Mouse (Mus musculus) right cerebral cortex, postnatal 4 days (tissue): ENCODE data around the gene B4galnt3.

Experiments used
- DNase-seq: peaks from one replicate; pipeline ENCODE4 v3.0.0-alpha.2; 2022

B4galnt3 gene

DNA sequence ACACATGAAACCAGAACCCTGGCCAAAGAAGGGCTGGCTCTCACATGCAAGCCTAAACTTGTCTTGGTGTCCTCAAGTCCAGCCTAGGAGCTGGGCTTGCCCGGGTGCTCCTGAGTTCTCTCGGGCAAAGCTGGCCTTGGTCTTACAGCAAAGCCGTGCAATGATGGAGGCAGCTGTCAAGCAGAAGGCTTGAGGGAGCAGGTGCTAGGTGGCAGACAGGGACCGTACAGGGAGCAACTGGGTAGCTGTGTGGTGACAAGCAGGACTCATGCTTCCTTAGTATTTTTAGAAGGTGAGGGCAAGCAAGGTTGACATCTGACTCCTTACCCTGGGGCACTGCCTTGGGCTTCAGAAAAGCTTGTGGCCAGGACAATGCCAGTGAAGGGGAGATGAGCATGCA lies 110.6 kb downstream of the B4galnt3 start:
- DNase-seq: no peak

DNA sequence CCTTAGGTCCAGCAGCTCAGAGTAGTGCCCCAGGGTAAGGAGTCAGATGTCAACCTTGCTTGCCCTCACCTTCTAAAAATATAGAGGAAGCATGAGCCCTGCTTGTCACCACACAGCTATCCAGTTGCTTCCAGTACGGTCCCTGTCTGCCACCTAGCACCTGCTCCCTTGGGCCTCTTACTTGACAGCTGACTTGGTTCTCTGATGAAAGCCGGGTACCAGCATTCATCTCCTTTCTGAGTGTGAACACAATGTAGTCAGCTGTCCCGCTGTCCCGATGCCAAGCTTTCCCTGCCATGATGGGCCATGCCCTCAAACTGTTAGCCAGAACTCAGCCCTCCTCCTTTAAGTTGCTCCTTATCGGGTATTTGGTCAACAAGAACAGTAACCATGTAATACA lies 112.2 kb downstream of the B4galnt3 start:
- no peak for DNase-seq

DNA sequence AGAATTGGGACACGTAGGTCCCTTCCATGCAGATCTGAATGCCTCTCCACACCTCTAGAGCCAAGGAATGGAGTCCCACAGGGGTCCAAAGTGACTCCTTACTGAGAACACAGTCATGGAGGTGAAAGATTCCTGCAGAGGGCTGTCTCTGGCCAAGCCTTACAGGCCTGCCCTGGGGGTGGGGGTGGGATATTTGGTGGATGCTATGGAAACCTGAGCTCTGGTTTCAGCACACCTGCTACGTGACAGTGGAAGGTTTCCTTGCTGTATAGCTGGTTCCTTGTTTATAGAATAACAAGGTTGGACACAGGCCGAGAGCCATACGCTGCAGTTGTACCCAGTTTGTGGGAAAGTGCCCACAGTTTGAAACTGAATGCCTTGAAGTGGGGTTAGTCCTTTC lies 113.9 kb downstream of the B4galnt3 start:
- DNase-seq: no peak

DNA sequence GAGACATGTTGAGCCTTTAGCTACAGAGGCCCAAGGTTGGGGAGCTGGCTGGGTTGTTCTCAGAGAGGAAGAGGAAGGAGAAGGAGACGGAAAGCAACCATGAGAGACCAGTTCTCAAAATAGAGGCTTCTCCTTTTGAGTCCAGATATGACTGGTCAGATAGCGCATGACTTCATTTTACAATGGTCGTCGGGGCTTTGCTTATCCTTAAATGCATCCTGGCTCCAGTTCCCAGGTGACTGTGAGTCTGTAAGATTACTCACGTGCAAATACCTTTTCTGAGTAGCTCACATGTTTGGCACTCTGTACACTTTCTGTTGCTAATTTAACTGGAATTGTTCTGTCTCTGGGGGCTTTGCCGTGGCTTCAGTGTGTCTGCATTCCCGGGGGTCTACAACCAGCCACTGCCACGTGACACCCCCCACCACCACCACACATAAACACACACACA lies 114.6 kb downstream of the B4galnt3 start:
- no peak for DNase-seq

DNA sequence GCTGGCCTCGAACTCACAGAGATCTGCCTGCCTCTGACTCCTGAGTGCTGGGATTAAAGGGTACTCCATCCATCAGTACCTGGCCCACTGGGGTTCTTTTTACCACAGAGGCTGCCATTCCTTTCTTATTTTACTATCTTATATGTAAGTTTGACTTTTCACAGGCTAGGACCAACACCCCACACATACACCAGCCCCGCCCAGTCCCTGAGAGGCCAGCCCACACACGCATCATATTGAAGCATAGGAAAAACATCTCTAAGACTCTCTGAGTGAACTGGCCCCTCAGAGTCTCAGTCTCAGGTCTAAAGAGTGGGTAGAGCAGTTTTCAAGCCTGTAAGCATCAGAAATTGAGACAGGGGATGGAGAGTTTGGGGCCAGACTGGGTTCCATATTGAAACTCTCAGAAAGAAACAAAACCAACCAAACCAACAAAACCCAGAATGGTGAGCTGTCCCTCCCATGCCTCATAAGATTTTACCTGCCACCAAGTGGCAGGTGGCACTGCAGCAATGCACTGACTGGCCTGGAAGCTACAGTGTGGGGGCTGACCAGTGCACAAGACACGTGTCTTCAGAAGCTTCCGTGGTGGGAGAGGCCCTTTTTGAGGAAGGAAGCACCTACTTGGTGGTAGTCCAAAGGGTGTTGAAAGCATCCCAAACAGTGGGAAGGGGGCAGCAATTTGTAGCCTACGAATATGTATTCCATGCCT lies 115.2 kb downstream of the B4galnt3 start:
- DNase-seq: no peak

DNA sequence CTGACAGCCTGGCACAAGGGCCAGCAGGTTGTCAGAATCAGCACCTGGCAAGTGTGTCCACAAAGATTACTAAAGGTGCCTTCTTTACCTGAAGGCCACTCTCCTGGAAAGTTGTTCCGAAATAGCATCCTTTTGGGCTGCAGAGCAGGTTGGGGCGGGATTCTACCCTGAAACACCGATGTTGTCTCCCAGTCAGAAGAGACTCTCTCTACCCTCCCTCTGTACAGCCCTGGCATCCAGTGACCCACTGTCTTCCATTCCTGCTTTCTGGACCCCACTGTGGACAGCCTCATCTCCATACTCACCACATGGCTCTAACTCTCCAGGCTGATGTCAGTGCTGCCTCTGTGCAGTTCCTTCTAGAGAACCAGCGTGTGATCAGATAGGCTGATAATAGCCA lies 118.7 kb downstream of the B4galnt3 start:
- no peak for DNase-seq

DNA sequence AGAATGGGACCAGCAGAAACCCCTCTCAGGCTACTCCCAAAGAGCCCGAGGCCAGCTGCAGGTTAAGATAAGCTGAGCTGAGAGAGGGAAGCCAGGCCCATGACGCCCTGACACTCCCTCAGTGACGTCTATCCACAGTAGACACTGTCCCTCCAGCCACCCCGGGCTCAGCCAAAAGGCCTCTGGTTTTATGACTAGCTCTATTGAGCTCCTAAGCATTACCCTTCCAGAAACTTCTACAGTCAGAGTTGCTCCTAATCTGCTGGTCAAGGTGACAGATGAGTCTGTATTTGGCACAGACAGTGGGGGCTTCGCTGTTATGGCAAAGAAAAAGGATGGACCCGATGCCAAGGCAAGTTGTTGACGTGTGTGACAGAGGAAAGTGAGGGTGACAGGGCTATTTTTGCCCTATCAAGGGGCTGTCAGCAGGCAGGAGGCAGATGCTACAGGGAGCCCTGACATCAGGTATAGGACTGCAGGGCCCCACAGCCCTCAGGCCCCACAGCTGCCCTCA lies 119.7 kb downstream of the B4galnt3 start:
- no peak for DNase-seq

DNA sequence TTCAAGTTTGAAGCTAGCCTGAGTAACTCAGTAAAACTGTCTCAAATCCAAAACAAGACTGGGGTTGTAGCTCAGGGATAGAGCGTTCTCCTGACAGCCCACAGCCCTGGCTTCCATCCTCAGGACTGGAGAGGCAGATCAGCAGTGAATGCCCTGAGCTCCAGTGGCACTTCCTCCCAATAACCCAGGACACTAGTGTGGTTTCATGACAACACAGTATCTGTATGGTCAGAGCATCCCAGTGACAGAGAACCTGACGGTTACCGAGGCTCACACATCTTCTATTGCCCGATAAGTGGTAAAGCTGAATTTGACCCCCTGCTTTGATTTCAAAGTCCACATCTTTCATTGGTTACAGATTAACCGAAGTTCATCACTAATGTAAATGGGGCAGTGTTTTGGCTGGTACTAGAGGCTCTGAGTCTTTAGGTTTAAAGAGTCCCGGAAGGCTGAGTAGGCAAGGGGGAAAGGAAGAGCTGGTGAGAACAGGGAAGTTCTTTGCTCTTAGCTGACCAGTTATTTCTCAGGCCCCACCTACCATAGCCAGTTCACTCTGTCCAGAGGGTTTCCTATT lies 120.2 kb downstream of the B4galnt3 start:
- no peak for DNase-seq

DNA sequence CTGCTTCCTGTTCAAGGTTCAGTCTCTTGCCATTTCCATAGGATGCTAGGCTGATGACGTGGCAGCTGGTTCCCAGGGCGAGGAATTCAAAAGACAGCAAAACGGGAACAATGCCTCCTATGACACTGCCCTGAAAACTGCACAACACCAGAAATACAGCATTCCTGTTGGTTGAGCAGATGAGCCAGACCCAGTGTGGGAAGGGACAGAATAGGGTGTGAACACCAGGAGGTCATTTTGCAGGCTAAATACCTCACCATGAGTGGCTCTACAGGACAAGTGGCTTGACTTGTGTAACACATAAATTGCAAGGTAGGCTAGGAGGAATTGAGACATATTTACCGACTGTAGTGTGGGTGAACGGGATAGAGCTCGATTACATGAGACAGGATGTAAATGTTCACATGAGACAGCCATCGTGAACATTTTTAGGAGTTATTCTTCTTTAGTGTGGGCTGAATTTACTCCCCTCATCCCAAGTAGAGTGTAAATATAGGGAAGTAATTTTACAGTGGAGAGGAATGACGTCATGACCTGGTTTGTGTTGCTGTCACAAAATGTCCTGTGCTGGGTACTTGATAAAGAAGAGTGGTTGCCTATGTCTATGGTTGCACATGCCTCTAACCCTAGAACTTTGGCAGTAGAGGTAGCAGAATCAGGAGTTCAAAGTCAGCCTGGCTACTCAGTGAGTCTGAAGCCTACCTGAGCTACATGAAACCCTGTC lies 121.9 kb downstream of the B4galnt3 start:
- DNase-seq: no peak

DNA sequence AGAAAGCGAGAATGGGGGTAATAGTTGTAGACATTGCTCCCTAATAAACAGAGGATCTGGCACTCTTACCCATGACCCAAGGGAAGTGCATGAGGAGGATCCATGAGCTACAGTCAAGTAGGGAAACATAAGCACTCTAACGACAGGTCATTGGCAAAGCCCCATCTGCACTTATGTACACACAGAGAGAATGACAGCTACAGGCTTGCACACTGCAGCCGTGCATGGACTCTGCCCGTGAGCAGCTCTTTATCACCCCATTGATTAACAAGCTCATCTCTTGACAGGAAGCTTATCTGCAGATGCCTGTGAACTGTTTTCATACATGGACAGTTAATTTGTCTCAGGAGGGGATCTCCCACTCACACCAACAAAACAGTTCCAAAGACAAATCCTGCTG lies 126.8 kb downstream of the B4galnt3 start:
- no peak for DNase-seq

DNA sequence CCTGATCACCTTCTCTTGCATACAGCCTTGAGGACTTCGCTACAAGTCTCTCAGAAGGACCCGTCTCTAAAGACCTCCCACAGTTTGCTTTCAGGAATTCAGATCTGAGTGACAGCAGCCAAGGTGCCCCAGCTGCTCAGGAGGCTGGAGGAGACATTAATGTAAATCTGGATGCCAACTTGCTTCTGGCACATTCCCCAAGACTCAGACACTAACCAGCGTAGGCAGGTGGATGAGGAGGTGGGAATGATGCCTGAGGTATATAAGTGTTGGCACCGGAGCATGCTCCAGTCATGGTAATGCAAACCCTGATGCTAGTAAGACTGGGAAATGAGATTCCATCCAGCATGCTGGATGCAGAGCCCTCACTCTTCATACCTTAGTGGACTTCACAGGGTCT lies 129.6 kb downstream of the B4galnt3 start:
- no peak for DNase-seq

DNA sequence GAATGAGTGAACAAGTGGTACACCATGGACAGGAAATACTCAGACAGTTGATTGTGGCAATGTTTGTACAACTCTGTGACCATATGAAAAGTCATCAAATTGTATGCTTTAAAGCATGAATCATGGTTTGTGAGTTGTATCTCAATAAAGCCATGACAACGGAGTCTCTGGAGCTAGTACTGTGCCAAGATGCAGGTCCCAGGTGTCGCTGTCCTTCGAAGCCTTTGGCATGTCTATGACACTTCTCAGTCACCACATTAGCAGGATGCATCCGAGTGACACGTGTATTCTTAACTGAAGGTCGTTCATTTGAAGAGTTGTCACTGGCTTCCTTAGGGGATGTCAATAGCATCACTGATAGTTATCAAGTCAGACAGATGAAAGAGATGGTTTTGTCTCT lies 131.4 kb downstream of the B4galnt3 start:
- DNase-seq: no peak

DNA sequence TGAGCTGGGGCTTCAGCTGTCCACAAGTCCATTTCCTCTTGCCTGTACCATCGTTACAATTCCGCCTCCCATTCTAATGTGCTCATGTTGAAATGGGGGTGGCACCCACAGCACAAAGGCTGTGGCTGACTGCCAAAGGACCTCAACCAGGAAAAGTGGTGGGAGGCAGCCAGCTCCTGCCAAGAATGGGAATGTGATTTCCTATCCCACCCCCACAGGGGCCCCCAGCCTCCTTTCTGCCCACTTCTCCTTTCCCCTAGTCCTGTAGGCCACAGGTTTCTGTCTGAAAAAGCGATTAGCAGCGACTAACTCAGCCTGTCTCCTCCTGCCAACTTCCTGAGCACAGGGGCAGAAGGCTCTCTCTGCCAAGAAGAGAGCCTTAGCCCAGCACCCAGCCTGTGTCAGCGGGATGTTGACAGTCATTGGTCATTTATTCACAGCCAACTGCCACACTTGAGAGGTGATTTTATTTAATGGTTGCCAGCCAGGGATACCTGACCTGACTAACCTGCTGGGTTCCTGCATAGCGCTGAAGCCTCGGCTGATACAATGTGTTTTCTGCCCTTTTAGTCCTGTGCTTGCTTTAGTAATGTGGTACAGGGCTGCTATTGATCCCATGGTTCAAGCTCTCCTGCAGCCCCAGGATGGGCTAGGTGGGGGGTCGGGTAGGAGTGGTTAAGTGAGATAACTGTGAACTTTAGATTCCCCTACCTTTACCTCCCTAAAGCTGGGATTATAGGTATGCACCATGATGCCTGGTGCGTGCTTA lies 135.0 kb downstream of the B4galnt3 start:
- peak; percentile 60 for DNase-seq

DNA sequence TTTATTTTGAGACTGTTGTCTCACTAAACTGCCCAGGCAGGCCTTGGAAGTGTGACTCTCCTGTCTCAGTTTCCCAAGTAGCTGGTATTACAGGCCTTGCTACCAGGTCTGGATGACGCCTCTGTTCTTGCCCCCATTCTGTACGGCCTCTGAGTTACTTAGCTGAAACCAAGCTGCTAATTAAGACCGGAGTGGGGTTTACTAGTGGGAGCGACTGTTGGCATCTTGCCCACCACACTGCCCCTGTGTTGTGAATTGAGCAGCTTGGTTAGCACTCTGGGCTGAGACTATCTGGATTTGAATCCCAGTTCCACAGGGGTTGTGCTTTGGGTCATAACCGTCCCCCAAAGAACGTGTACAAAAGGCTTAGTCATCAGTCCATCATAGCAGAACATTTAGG lies 136.9 kb downstream of the B4galnt3 start:
- peak; percentile 30 for DNase-seq

DNA sequence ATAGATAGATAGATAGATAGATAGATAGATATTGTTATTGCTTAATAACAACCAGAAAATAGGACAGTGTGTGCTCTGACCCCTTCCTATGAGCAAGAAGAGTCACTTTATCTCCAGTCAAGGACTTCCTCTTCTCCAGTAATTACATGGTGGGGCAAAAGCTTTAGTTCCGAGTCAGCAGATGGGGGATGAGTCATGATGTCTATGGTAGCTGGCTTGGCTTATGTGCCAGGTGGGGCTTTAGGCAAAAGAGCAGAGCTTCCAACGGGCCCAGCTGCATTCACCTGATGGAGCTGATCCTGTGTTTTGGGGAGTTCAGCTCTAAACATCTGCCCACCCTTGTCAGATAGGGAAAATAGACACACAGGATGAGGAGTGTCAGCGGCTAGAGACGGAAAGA lies 138.8 kb downstream of the B4galnt3 start:
- DNase-seq: no peak

DNA sequence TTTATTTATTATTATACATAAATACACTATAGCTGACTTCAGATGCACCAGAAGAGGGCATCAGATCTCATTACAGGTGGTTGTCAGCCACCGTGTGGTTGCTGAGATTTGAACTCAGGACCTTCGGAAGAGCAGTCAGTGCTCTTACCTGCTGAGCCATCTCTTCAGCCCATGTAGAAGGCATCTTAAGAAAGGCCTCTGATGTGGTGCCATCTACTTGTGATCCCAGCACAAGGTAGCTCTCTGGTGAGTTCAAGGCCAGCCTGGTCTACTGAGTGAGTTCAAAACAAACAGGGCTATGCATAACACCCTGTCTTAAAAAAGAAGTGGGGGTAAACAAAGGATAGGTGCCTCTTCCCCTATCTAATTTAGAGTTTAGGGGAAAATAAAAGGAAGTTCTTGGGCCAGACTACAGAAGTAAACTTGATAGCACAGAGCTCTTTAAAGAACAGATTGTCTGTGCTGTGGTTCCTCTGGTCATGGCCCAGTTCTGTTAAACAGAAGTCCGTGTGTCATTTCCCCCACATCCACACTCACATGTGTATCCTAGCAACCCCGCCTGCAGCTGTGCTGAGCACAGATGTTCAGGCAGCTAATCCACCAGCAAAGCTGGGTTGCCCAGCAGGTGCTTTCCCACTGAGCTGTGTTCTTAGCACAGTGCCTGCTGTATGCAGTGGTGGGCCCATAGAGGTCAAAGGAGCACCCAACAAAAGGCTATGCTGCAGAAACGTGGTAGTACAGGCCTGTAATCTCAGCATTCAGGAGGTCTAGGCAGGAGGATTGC lies 139.6 kb downstream of the B4galnt3 start:
- DNase-seq: no peak
